Mouse (Mus musculus) limb, embryonic 13.5 days (tissue): ENCODE measurements around the gene Zfp853. TPM values are rescaled to one million over a fixed set of nuclear protein-coding genes. Genes with fewer than 3 reads are reported as not detected.

ENCODE experiments used
- ATAC-seq: fragments of 200-750 bp; cut with Nextera tagmentation; 2 replicates; pipeline ENCODE4 v1.8.0; 2017; ENCODE audit warnings: low read depth, moderate number of reproducible peaks, moderate TSS enrichment; ENCODE audit not compliant: low FRiP score
- H3K27ac ChIP-seq: fragments of 300-500 bp; sonication (generic); 2 replicates; pipeline ENCODE4 v1.5.1; 2015; ENCODE audit warnings: inconsistent platforms, mild to moderate bottlenecking, moderate library complexity
- H3K27me3 ChIP-seq: fragments of 300-500 bp; sonication (generic); 2 replicates; pipeline ENCODE4 v1.6.1; 2015; ENCODE audit warnings: mild to moderate bottlenecking, inconsistent platforms
- H3K36me3 ChIP-seq: fragments of 300-500 bp; sonication (generic); 2 replicates; pipeline ENCODE4 v1.6.1; 2015; ENCODE audit warnings: inconsistent platforms, mild to moderate bottlenecking, moderate library complexity
- H3K4me1 ChIP-seq: fragments of 300-500 bp; sonication (generic); 2 replicates; pipeline ENCODE4 v1.6.1; 2015; ENCODE audit warnings: inconsistent platforms
- H3K4me2 ChIP-seq: fragments of 300-500 bp; sonication (generic); replicated peaks from 2 replicates; pipeline ENCODE4 v1.6.1; 2015; ENCODE audit warnings: inconsistent platforms, mild to moderate bottlenecking, moderate library complexity
- H3K4me3 ChIP-seq: fragments of 300-500 bp; sonication (generic); 2 replicates; pipeline ENCODE4 v1.5.1; 2015; ENCODE audit warnings: moderate library complexity, mild to moderate bottlenecking, inconsistent platforms
- H3K9ac ChIP-seq: fragments of 300-500 bp; sonication (generic); 2 replicates; pipeline ENCODE4 v1.6.1; 2015; ENCODE audit warnings: mild to moderate bottlenecking, inconsistent platforms
- H3K9me3 ChIP-seq: fragments of 300-500 bp; sonication (generic); 2 replicates; pipeline ENCODE4 v1.6.1; 2016; ENCODE audit warnings: inconsistent platforms
- WGBS: fragments of 180-500 bp; shearing (Covaris S2); methylation state at CpG from one replicate; pipeline ENCODE4 v1.1.7; 2015; 5-methylcytosine and 5-hydroxymethylcytosine counted together
- polyA plus RNA-seq: library from polyadenylated mRNA; unstranded; fragments of >200 nt; fragmentation: Nextera tagmentation; extraction: Ambion mirVana; gene quantifications from 2 replicates; pipeline ENCODE4 v1.2.1, GENCODE M21; 2015

The Zfp853 gene
- polyA plus RNA-seq, 1 experiment from 2014 or later = 0.33 TPM

GRCm38 (mm10) chr5:143266794-143267193 is 26.6 kb downstream of the Zfp853 start:
- Histone ChIP-seq H3K9me3 (no peaks in the 10 kb centered on the region), H3K4me1 (peaks cover 23% of the 10 kb centered on the region), H3K27me3 (no peaks in the 10 kb centered on the region), H3K36me3 (peaks cover 34% of the 10 kb centered on the region), H3K4me3 (no peak overlapping the region), H3K27ac (no peak overlapping the region), H3K9ac (no peak overlapping the region), H3K4me2 (no peak overlapping the region)
- no peak for ATAC-seq
- 83% methylated on average over 6 of the region's 6 CpGs for WGBS

GRCm38 (mm10) chr5:143265409-143265808 is 28.0 kb downstream of the Zfp853 start:
- H3K27me3 ChIP-seq = no peaks in the 10 kb centered on the region
- H3K36me3 ChIP-seq = peaks cover 46% of the 10 kb centered on the region
- H3K4me2 ChIP-seq = no peak overlapping the region
- no peak overlapping the region for H3K4me3 ChIP-seq
- no peak for ATAC-seq
- peaks cover 16% of the 10 kb centered on the region for H3K4me1 ChIP-seq
- no peak overlapping the region for H3K9ac ChIP-seq
- no peak overlapping the region for H3K27ac ChIP-seq
- H3K9me3 ChIP-seq = no peaks in the 10 kb centered on the region
- 42% methylated on average over 1 of the region's 1 CpGs for WGBS

- Histone ChIP-seq H3K4me3 (no peak overlapping the region), H3K9me3 (no peaks in the 10 kb centered on the region), H3K4me1 (peaks cover 12% of the 10 kb centered on the region), H3K27me3 (no peaks in the 10 kb centered on the region), H3K27ac (no peak overlapping the region), H3K9ac (no peak overlapping the region), H3K4me2 (no peak overlapping the region), H3K36me3 (peaks cover 53% of the 10 kb centered on the region)
- 92% methylated on average over 10 of the region's 10 CpGs for WGBS
- ATAC-seq = no peak
These were observed 28.7 kb downstream of the Zfp853 start for GRCm38 (mm10) chr5:143264689-143265088.

GRCm38 (mm10) chr5:143261636-143262035 is 31.8 kb downstream of the Zfp853 start:
- WGBS = 94% methylated on average over 8 of the region's 8 CpGs
- Histone ChIP-seq H3K36me3 (peaks cover 83% of the 10 kb centered on the region), H3K27me3 (peaks cover 24% of the 10 kb centered on the region)

GRCm38 (mm10) chr5:143255802-143256201 is 37.6 kb downstream of the Zfp853 start:
- Histone ChIP-seq H3K36me3 (peaks cover 96% of the 10 kb centered on the region), H3K4me2 (no peak overlapping the region), H3K27me3 (peaks cover 82% of the 10 kb centered on the region), H3K27ac (no peak overlapping the region), H3K4me1 (peaks cover 22% of the 10 kb centered on the region), H3K9ac (no peak overlapping the region), H3K9me3 (no peaks in the 10 kb centered on the region), H3K4me3 (no peak overlapping the region)
- 77% methylated on average over 5 of the region's 5 CpGs for WGBS
- ATAC-seq = no peak

More at GRCm38 (mm10) chr5:143261636-143262035, 31.8 kb downstream of the Zfp853 start:
- Histone ChIP-seq H3K9me3 (no peaks in the 10 kb centered on the region), H3K4me1 (no peaks in the 10 kb centered on the region), H3K9ac (no peak overlapping the region), H3K4me2 (no peak overlapping the region), H3K27ac (no peak overlapping the region), H3K4me3 (no peak overlapping the region)
- no peak for ATAC-seq

GRCm38 (mm10) chr5:143255131-143255519 is 38.3 kb downstream of the Zfp853 start:
- no peak overlapping the region for H3K4me2 ChIP-seq
- H3K4me3 ChIP-seq = peak overlapping the region; percentile 47; the same call in 1 of the 2 replicates
- H3K27ac ChIP-seq = no peak overlapping the region
- no peaks in the 10 kb centered on the region for H3K9me3 ChIP-seq
- H3K4me1 ChIP-seq = peaks cover 22% of the 10 kb centered on the region
- no peak overlapping the region for H3K9ac ChIP-seq
- no peak for ATAC-seq
- peaks cover 89% of the 10 kb centered on the region for H3K36me3 ChIP-seq
- peaks cover 86% of the 10 kb centered on the region for H3K27me3 ChIP-seq
- WGBS = 20% methylated on average over 24 of the region's 24 CpGs

GRCm38 (mm10) chr5:143254487-143255130 is 38.8 kb downstream of the Zfp853 start:
- Histone ChIP-seq H3K27ac (no peak overlapping the region), H3K36me3 (peaks cover 84% of the 10 kb centered on the region), H3K4me2 (peak overlapping the region; percentile 84), H3K4me3 (peak overlapping the region; percentile 47; the same call in 1 of the 2 replicates), H3K9me3 (no peaks in the 10 kb centered on the region), H3K4me1 (peaks cover 22% of the 10 kb centered on the region), H3K9ac (no peak overlapping the region), H3K27me3 (peaks cover 91% of the 10 kb centered on the region)
- ATAC-seq = no peak
- 9% methylated on average over 66 of the region's 66 CpGs for WGBS

- Histone ChIP-seq H3K27me3 (peaks cover 90% of the 10 kb centered on the region), H3K9ac (peak overlapping the region; percentile 57), H3K9me3 (no peaks in the 10 kb centered on the region), H3K4me3 (peak overlapping the region; percentile 47), H3K36me3 (peaks cover 82% of the 10 kb centered on the region), H3K27ac (no peak overlapping the region), H3K4me1 (peaks cover 22% of the 10 kb centered on the region), H3K4me2 (peak overlapping the region; percentile 84)
- 4% methylated on average over 68 of the region's 81 CpGs for WGBS
- peak; percentile 17; the same call in 1 of the 2 replicates for ATAC-seq
These were observed 39.4 kb downstream of the Zfp853 start for GRCm38 (mm10) chr5:143253881-143254486.

- no peaks in the 10 kb centered on the region for H3K9me3 ChIP-seq
- ATAC-seq = peak; percentile 20
- H3K4me3 ChIP-seq = peak overlapping the region; percentile 47
- H3K27ac ChIP-seq = no peak overlapping the region
- H3K4me2 ChIP-seq = peak overlapping the region; percentile 84
- peaks cover 82% of the 10 kb centered on the region for H3K36me3 ChIP-seq
- H3K9ac ChIP-seq = peak overlapping the region; percentile 57
- peaks cover 22% of the 10 kb centered on the region for H3K4me1 ChIP-seq
- 1% methylated on average over 101 of the region's 103 CpGs for WGBS
- peaks cover 84% of the 10 kb centered on the region for H3K27me3 ChIP-seq
These were observed 40.1 kb downstream of the Zfp853 start for GRCm38 (mm10) chr5:143253186-143253880.

- H3K4me1 ChIP-seq = peaks cover 22% of the 10 kb centered on the region
- peaks cover 82% of the 10 kb centered on the region for H3K36me3 ChIP-seq
- ATAC-seq = no peak
- peak overlapping the region; percentile 84 for H3K4me2 ChIP-seq
- peaks cover 78% of the 10 kb centered on the region for H3K27me3 ChIP-seq
- no peaks in the 10 kb centered on the region for H3K9me3 ChIP-seq
- peak overlapping the region; percentile 47 for H3K4me3 ChIP-seq
- 24% methylated on average over 18 of the region's 18 CpGs for WGBS
- no peak overlapping the region for H3K27ac ChIP-seq
- no peak overlapping the region for H3K9ac ChIP-seq
These were observed 40.6 kb downstream of the Zfp853 start for GRCm38 (mm10) chr5:143252791-143253185.

GRCm38 (mm10) chr5:143252039-143252438 is 41.4 kb downstream of the Zfp853 start:
- Histone ChIP-seq H3K36me3 (peaks cover 82% of the 10 kb centered on the region), H3K4me1 (peaks cover 22% of the 10 kb centered on the region), H3K4me2 (no peak overlapping the region), H3K4me3 (no peak overlapping the region; the same call in 1 of the 2 replicates), H3K9me3 (no peaks in the 10 kb centered on the region), H3K27me3 (peaks cover 71% of the 10 kb centered on the region), H3K27ac (no peak overlapping the region), H3K9ac (no peak overlapping the region)
- no peak for ATAC-seq
- 53% methylated on average over 6 of the region's 6 CpGs for WGBS

- H3K4me2 ChIP-seq = no peak overlapping the region
- peaks cover 3% of the 10 kb centered on the region; the same call in 1 of the 2 replicates for H3K27me3 ChIP-seq
- ATAC-seq = no peak; the same call in 1 of the 2 replicates
- no peak overlapping the region for H3K4me3 ChIP-seq
- no peaks in the 10 kb centered on the region for H3K4me1 ChIP-seq
- 95% methylated on average over 26 of the region's 26 CpGs for WGBS
- H3K9ac ChIP-seq = no peak overlapping the region
- H3K36me3 ChIP-seq = peaks cover 95% of the 10 kb centered on the region
- H3K27ac ChIP-seq = no peak overlapping the region
- no peaks in the 10 kb centered on the region for H3K9me3 ChIP-seq
These were observed 48.5 kb downstream of the Zfp853 start for GRCm38 (mm10) chr5:143244926-143245325.
